Mouse (Mus musculus) adrenal gland, adult 8-10 months (tissue): ENCODE data around the gene Itgb3. TPM values are rescaled to one million over a fixed set of nuclear protein-coding genes. Genes with fewer than 3 reads are reported as not detected.
"Not testable (repeated sequence)": the region's sequence is repeated elsewhere in the genome, so short reads cannot be mapped to it uniquely, and the experiment has no call there.

Source experiments
- DNase-seq: peaks from one replicate; pipeline ENCODE4 v3.0.0; 2022
- total RNA-seq, 4 experiments: library from RNA; stranded (reverse); gene quantifications; 2 replicates each; pipeline ENCODE4 v1.2.4; 2022

Gene Itgb3
- 10 to 100 TPM in 1 of 4 experiments, 1 to 10 TPM in 3; 6.2 to 11.5 (median 7.9) TPM for total RNA-seq

GRCm38 (mm10) chr11:104607491-104608245 lies at the start of gene Itgb3:
Gene Itgb3 (plus strand): TSS chr11:104608000.
- peak; percentile 42 for DNase-seq

DNA sequence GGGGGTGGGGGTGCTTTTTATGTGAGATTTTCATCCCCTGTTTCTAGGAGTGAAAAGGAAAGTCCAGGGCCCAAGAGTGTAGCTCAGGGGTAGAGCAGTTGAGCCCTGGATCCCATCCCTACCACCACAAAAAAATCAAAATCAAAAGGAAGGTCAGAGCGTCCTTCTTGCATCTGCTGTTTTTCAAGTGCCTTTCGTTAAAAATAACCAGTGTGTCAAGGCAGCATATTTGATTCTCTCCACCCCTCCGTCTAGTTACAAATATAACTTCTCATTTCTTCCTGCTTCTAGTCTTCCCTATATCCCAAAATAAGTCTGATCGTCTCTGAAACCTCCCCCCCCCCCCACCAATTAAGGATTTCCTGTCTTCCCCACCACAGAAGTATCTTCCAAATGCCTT lies 49.7 kb upstream of the Itgb3 start:
- no peak for DNase-seq

GRCm38 (mm10) chr11:104558651-104559403 lies 49.0 kb upstream of the Itgb3 start:
- no peak for DNase-seq

GRCm38 (mm10) chr11:104560971-104561370 lies 46.8 kb upstream of the Itgb3 start:
- DNase-seq = no peak

- no peak for DNase-seq
These were observed 44.3 kb upstream of the Itgb3 start for GRCm38 (mm10) chr11:104563496-104563895.

DNA sequence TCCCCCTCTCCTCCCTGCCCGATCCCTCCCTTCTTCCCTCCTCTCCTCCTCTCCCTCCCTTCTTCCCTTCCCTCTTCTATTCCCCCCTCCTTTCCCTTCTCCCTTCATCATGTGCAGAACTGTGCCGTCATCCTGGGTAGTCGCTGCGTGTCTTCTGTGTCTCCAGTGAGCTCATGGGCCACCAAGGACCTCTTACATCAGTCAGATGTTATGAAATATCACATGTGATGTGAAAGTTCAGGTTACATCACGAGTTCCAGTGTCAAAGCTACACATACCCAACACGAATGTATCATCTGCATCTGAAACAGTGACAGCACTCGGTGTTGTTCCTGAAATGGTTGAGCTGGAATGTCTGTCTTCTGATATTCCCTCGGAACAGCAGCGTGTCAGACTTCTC lies 42.6 kb upstream of the Itgb3 start:
- no peak for DNase-seq

- DNase-seq = no peak
These were observed 41.7 kb upstream of the Itgb3 start for GRCm38 (mm10) chr11:104566097-104566496.

- DNase-seq = no peak
These were observed 41.0 kb upstream of the Itgb3 start for GRCm38 (mm10) chr11:104566796-104567195.

- DNase-seq = no peak
These were observed 40.1 kb upstream of the Itgb3 start for GRCm38 (mm10) chr11:104567736-104568135.

DNA sequence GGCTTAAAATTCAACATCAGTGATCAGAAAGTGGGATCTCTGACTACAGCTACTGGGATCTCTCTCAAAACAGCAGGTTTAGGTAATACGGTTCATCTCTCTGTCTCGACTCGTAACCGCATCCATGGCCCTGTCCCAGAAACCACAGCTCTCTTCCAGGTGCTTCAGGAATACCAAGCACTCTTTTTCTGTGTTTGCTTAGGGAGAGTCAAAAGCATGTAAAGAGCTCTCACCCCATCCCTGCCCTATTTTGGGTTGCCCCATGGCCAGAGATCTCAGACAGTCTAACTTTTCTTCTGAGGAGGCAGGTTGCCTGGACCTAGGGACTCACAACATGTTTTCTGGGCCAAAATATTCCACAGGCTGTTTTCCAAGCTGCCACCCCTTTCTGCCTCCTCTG lies 39.5 kb upstream of the Itgb3 start:
- no peak for DNase-seq

- DNase-seq = not testable (repeated sequence)
These were observed 37.3 kb upstream of the Itgb3 start for GRCm38 (mm10) chr11:104570515-104570914.

GRCm38 (mm10) chr11:104571373-104571772 lies 36.4 kb upstream of the Itgb3 start:
- peak; percentile 22 for DNase-seq

GRCm38 (mm10) chr11:104572091-104572490 lies 35.7 kb upstream of the Itgb3 start:
- DNase-seq = no peak

DNA sequence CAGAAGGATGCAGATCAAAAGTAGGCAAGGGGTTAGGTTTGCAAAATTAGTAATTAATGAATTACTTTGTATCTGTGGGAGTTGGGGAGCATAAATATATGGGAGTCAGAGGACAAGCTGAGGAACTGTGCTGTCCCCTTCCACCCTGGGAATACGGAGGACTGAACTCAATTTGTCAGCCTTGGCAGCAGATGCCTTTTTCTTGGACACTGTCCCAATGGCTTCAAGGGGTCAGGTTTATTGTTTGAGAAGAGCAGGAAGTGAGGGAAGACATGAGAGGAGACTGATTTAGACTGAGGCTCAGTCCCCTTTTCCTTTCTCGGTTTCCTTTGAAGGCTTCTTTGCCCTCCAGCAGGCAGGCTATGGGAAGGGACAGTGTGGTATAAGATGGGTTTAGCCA lies 35.2 kb upstream of the Itgb3 start:
- no peak for DNase-seq

DNA sequence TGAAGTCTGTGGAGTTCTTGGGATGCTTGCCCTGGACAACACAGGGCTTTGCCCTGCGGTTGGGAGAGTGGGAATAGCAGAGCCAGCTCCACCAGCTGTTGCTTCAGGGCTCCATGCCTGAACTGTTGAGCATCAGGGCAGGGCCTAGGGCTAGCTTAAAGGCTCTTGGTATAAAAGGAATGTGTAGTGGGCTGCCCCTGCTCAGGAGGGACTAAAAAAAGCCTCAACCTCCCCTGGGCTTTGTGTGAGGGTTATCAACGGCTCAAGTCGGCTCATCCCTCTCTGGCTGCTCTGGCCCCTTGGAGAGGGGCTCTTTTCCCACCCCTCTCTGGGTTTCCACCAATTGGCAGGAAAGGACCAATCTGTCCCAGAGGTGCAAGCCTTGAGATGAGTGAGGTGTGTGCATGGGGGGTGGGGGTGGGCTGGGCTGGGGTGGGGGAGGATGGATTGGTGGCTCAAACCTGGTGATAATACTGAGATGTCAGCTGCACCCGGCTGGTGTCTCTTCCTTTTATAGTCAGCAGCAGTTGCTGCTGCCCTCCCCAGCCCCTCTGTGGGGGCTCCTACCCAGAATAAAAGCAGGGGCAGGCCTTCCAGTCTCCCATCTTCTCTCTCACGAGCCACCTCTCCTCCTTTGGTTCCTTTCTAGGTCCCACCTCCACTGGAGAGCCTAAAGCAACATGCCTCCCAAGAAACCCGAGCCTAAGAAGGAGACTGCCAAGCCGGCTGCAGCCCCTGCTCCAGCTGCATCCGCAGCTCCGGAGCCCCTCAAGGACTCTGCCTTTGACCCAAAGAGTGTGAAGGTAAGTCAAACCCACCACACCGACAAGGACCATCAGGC lies 30.8 kb upstream of the Itgb3 start:
- no peak for DNase-seq

GRCm38 (mm10) chr11:104578074-104578473 lies 29.7 kb upstream of the Itgb3 start:
- DNase-seq = no peak

DNA sequence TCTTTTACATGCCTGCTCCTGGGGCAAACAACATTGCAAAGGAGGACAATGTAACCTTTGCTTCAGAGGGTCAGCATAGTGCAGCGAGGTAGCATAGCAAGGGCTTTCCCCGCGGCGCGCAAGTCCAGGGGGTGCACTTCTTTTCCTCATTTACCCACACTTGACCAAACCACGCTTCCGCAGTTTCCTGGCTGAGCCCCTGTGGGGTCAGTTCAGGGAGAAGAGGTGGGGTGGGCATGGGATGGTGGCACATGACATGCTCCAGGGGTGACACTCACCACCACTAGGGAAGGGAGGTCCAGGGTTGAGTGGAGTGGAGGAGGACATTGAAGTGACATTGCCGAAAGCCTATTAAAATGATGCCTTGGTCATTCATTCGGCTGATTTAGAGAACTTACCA lies 28.7 kb upstream of the Itgb3 start:
- DNase-seq = no peak

GRCm38 (mm10) chr11:104579575-104579974 lies 28.2 kb upstream of the Itgb3 start:
- DNase-seq = no peak

DNA sequence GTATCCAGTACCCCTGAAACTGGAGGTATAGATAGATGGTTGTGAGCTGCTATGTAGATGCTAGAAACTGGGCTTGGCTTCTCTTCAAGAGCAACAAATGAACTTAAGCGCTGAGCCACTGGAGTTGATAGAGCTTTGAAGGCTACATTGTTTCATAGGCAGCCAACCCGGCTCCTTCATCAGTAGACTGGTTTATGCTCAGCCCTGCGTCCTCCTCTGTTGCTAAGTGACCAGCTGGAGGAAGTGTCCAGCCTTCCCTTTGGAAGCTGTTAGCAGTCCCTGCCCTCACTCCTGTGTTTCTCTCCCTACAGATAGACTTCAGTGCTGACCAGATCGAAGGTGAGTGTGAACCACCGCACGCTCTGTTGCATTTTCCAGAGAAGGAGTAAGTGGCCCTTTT lies 27.7 kb upstream of the Itgb3 start:
- no peak for DNase-seq

DNA sequence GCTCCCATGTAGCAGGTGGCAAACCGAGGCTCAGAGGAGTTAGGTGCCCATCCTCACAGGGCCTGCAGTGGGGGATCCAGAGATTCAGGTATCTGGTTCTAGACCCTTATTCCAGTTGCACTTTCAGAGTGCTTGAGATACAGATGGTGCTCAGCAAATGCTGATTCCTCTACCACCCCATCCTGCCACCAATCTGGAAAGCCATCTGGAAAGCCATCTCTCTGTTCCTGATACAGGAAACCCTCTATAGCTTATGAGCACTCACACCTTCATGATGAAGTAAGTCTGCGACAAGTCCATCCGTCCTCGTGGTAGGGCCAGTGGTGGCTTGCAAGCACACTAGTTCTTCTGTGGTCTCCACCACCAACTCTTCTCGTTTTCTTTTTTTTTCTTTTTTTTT lies 27.2 kb upstream of the Itgb3 start:
- no peak for DNase-seq

GRCm38 (mm10) chr11:104581446-104582307 lies 26.1 kb upstream of the Itgb3 start:
- DNase-seq = no peak

GRCm38 (mm10) chr11:104582308-104582606 lies 25.5 kb upstream of the Itgb3 start:
- no peak for DNase-seq
